Comparison of ENCODE assay signal across 8 mouse cellular contexts in genomic region chr2:71745610-71746374, GRCm38 (mm10). TPM values are rescaled to one million over a fixed set of nuclear protein-coding genes. Genes with fewer than 3 reads are reported as not detected.
A peak's percentile ranks its signal among the peaks of the same experiment; 100 is the strongest.
DNase-seq lines count a peak whose midpoint lies in the region; ATAC-seq and TF ChIP-seq lines count a peak whose summit lies in the region.

Itga6 (plus strand) TSS chr2:71745616.

- H3K4me2 ChIP-seq in forebrain, embryonic 11.5 days (ENCODE audit: low read depth, low read length, severe bottlenecking) = peak within 1 kb of the TSS; percentile 18; the same call in 1 of the 2 replicates
- H3K4me2 ChIP-seq in limb, embryonic 14.5 days (replicated peaks; ENCODE audit: low read depth, low read length, severe bottlenecking) = no peak within 1 kb of the TSS
- no peak within 1 kb of the TSS for H3K4me2 ChIP-seq in stomach, postnatal 0 days (replicated peaks; ENCODE audit: low read depth)

- no peaks in the 10 kb centered on the region for H3K27me3 ChIP-seq in forebrain, embryonic 11.5 days (ENCODE audit: control insufficient read depth, insufficient read depth, low read length)
- H3K27me3 ChIP-seq in limb, embryonic 14.5 days (ENCODE audit: control insufficient read depth, insufficient read depth, low read length) = no peaks in the 10 kb centered on the region
- no peaks in the 10 kb centered on the region for H3K27me3 ChIP-seq in stomach, postnatal 0 days (ENCODE audit: control insufficient read depth, insufficient read depth, low read length)

- no peak for DNase-seq in urinary bladder, adult 2 months (ENCODE audit: low spot score)
- no peak for DNase-seq in urinary bladder, postnatal 36 days (ENCODE audit: low spot score in 2 of 2)
- DNase-seq in forebrain, embryonic 11.5 days (ENCODE audit: low spot score) = no peak
- no peak for DNase-seq in heart, postnatal 4 days
- no peak for DNase-seq in limb, embryonic 14.5 days (ENCODE audit: low spot score)
- no peak for DNase-seq in stomach, postnatal 0 days (ENCODE audit: low spot score)
- no peak for DNase-seq in urinary bladder, postnatal 25 days (ENCODE audit: low spot score)
- DNase-seq in kidney, adult 18-20 months = no peak

- no peak for ATAC-seq in forebrain, embryonic 11.5 days (replicated peaks; ENCODE audit: low FRiP score)
- ATAC-seq in limb, embryonic 14.5 days (ENCODE audit: low FRiP score, low read depth) = no peak
- no peak for ATAC-seq in stomach, postnatal 0 days (ENCODE audit: low FRiP score, low TSS enrichment)

- H3K9ac ChIP-seq in forebrain, embryonic 11.5 days (ENCODE audit: low read length) = peak within 1 kb of the TSS; percentile 16
- H3K9ac ChIP-seq in limb, embryonic 14.5 days (ENCODE audit: low read depth, low read length, severe bottlenecking) = no peak within 1 kb of the TSS
- H3K9ac ChIP-seq in stomach, postnatal 0 days (ENCODE audit: low read length) = no peak within 1 kb of the TSS

- H3K9me3 ChIP-seq in forebrain, embryonic 11.5 days (ENCODE audit: control insufficient read depth, low read length) = no peaks in the 10 kb centered on the region
- H3K9me3 ChIP-seq in limb, embryonic 14.5 days (ENCODE audit: control insufficient read depth, low read length) = no peaks in the 10 kb centered on the region
- no peaks in the 10 kb centered on the region for H3K9me3 ChIP-seq in stomach, postnatal 0 days (ENCODE audit: control insufficient read depth, low read length)

- TF ChIP-seq CTCF in stomach, postnatal 0 days (IDR thresholded peaks at IDR 0.05; ENCODE audit: low read depth) = no peak

- H3K4me3 ChIP-seq in forebrain, embryonic 11.5 days (ENCODE audit: low read depth, low read length) = no peak within 1 kb of the TSS
- H3K4me3 ChIP-seq in limb, embryonic 14.5 days (replicated peaks; ENCODE audit: low read length) = no peak within 1 kb of the TSS
- no peak within 1 kb of the TSS for H3K4me3 ChIP-seq in stomach, postnatal 0 days (ENCODE audit: low read depth, low read length)

- TF ChIP-seq POLR2A in limb, embryonic 14.5 days (IDR thresholded peaks at IDR 0.05; ENCODE audit: borderline replicate concordance, extremely low read depth, insufficient read depth, insufficient read length) = no peak

- TF ChIP-seq EP300 in stomach, postnatal 0 days (optimal IDR thresholded peaks at IDR 0.05) = no peak

- H3K36me3 ChIP-seq in forebrain, embryonic 11.5 days (ENCODE audit: control insufficient read depth, insufficient read depth, low read length) = no peaks in the 10 kb centered on the region
- no peaks in the 10 kb centered on the region for H3K36me3 ChIP-seq in limb, embryonic 14.5 days (ENCODE audit: control insufficient read depth, insufficient read depth, low read length)
- H3K36me3 ChIP-seq in stomach, postnatal 0 days (ENCODE audit: control insufficient read depth, insufficient read depth, low read length) = no peaks in the 10 kb centered on the region

- H3K4me1 ChIP-seq in forebrain, embryonic 11.5 days (replicated peaks; ENCODE audit: control insufficient read depth, insufficient read depth, low read length) = peaks cover 24% of the 10 kb centered on the region
- peaks cover 15% of the 10 kb centered on the region for H3K4me1 ChIP-seq in limb, embryonic 14.5 days (ENCODE audit: control insufficient read depth, insufficient read depth, low read length)
- 0 out of 2 replicates have a peak, but pooled peaks cover 4% of the 10 kb centered on the region for H3K4me1 ChIP-seq in stomach, postnatal 0 days (replicated peaks; ENCODE audit: control insufficient read depth, insufficient read depth)

- WGBS in forebrain, embryonic 11.5 days = 47% methylated on average over 6 of the region's 6 CpGs
- WGBS in limb, embryonic 14.5 days = 32% methylated on average over 6 of the region's 6 CpGs
- WGBS in stomach, postnatal 0 days = 78% methylated on average over 6 of the region's 6 CpGs

- H3K27ac ChIP-seq in forebrain, embryonic 11.5 days (ENCODE audit: low read depth, low read length) = 0 out of 2 replicates have a peak within 1 kb of the TSS, but pooled peaks have one; percentile 32
- H3K27ac ChIP-seq in limb, embryonic 14.5 days (replicated peaks; ENCODE audit: low read depth, low read length) = no peak within 1 kb of the TSS
- no peak within 1 kb of the TSS for H3K27ac ChIP-seq in stomach, postnatal 0 days (replicated peaks)

RNA-seq across cellular contexts. Expression of gene Itga6, which starts in this region (rescaled TPM):
- 45.0 and 51.9 TPM in 2 replicates for polyA plus RNA-seq in urinary bladder, adult 2 months (2012; rRNA removed)
- 54.2 and 59.5 TPM in 2 replicates for polyA plus RNA-seq in forebrain, embryonic 11.5 days (2014; fragmentation: Nextera tagmentation; extraction: Ambion mirVana)
- 100 to 1,000 TPM; 104 to 114 TPM for total RNA-seq in heart, postnatal 4 days (2021)
- polyA plus RNA-seq in limb, embryonic 14.5 days (2012; rRNA removed) = 49.2 and 49.6 TPM in 2 replicates
- 59.1 and 59.6 TPM in 2 replicates for polyA plus RNA-seq in limb, embryonic 14.5 days (2014; fragmentation: Nextera tagmentation; extraction: Ambion mirVana)
- 51.5 and 51.9 TPM in 2 replicates for polyA plus RNA-seq in stomach, postnatal 0 days (2015; fragmentation: Nextera tagmentation; extraction: Ambion mirVana)
